Mouse (Mus musculus): ENCODE measurements around the gene Akap5. TPM values are rescaled to one million over a fixed set of nuclear protein-coding genes. Genes with fewer than 3 reads are reported as not detected.

The Akap5 gene
- polyA plus RNA-seq (2012; rRNA removed) = 0.23 and 0.24 TPM in 2 replicates

GRCm38 (mm10) chr12:76324679-76325431 lies at the start of gene Akap5:
Gene Akap5 (plus strand): TSS chr12:76324891.

GRCm38 (mm10) chr12:76369206-76369977 lies 44.7 kb downstream of the Akap5 start, which contains the start of gene Zbtb25:
Gene Zbtb25 (minus strand): TSS chr12:76369602.

DNA sequence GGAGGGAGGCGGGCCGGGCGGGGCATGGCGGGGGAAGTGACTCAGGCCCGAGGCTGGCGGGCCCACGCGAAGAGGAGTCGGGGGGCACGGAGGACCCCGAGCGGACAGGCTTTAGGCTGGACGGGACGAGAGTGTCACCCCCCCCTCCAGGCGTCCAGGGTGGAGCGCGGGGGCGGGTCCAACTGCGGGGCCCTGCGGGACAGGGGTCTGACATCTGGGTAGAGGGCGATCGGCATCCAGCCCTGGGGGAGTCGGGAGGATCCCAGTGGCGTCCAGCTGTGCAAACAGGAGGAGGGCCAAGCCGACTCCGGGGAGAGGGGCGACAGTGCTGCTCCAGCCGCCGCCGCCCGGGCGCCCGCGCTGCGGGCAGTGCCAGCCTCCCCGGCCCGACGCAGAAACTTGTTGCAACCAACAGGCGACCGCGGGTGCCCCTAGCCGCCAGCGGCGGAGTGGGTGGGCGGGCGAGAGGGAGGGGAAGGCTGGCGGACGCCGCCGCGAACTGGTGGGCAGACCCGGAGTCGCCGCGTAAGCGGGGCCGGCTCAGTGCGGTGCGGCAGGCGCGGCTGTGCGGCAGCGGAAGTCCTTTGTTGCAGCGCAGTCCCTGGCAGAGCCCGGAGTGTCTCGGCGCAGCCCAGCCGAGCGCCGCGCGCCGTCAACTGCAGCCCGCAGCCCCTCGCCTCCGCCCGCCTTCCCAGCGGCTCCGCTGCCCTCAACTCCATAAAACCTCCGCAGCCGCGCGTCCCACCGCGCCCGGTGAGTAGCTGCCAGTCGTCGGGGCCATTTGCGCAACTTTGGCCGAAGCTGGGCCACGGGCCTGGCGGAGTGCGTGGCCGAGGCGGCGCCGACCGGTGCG lies 45.5 kb downstream of the Akap5 start, which contains the start of gene Zbtb1:
Zbtb1 (plus strand) TSS at position 289 of the 853 bp plus-strand sequence.

Other genes starting within 250 kb of the Akap5 start
- 0.01 TPM in 1 of 2 replicates, not detected in the other for gene Esr2, start 147.6 kb upstream of the Akap5 start, polyA plus RNA-seq (2012; rRNA removed)
- gene Tex21, start 78.1 kb upstream of the Akap5 start, polyA plus RNA-seq (2012; rRNA removed) = 0.01 and 0.05 TPM in 2 replicates
- gene Mthfd1, start 69.6 kb upstream of the Akap5 start, polyA plus RNA-seq (2012; rRNA removed) = 50.4 and 52.7 TPM in 2 replicates
- gene Zbtb25, start 44.7 kb downstream of the Akap5 start, polyA plus RNA-seq (2012; rRNA removed) = 3.5 and 3.9 TPM in 2 replicates
- gene Zbtb1, start 45.4 kb downstream of the Akap5 start, polyA plus RNA-seq (2012; rRNA removed) = 1.6 and 1.7 TPM in 2 replicates
- gene Hspa2, start 79.3 kb downstream of the Akap5 start, polyA plus RNA-seq (2012; rRNA removed) = 1.9 and 2.6 TPM in 2 replicates
- gene Ppp1r36, start 92.6 kb downstream of the Akap5 start, polyA plus RNA-seq (2012; rRNA removed) = 0.09 and 0.41 TPM in 2 replicates
- 12.0 and 15.7 TPM in 2 replicates for gene Plekhg3, start 206.0 kb downstream of the Akap5 start, polyA plus RNA-seq (2012; rRNA removed)